Mouse (Mus musculus) liver, postnatal 0 days (tissue): ENCODE data around the gene Amy2a2.
"Not testable (repeated sequence)": the region's sequence is repeated elsewhere in the genome, so short reads cannot be mapped to it uniquely, and the experiment has no call there.

Source experiments
- CTCF ChIP-seq: sonication (generic); IDR thresholded peaks from 2 replicates; pipeline ENCODE4 v1.5.1; 2016; ENCODE audit warnings: antibody characterized with exemption, low read depth
- EP300 ChIP-seq: IDR thresholded peaks from 2 replicates; pipeline ENCODE4 v1.6.1; 2016; ENCODE audit warnings: antibody characterized with exemption, low read depth, mild to moderate bottlenecking

DNA sequence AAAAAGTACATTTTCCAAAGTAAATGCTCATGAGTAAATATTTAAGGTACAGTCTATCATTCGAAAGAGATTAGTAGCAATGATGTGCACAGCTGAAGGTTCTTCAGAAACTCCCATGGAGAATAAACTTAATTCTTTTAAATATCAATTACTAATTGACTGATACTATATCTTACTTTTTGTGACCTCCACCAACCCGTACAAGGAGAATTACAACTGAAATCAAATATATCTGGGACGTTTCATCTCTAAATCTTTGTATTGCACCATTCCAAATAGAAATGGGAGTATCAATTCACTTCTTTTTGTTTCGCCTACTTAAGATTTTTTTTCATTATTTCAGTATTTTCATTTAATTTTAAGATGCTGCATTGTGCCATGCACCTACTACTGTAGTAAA lies 32.5 kb downstream of the Amy2a2 start, which contains the start of gene Amy2a3:
- TF ChIP-seq CTCF, EP300: not testable (repeated sequence)
